Mouse (Mus musculus) midbrain, postnatal 0 days (tissue): Measurements from ENCODE around the gene Mettl24. TPM values are rescaled to one million over a fixed set of nuclear protein-coding genes. Genes with fewer than 3 reads are reported as not detected.

Experiments
- ATAC-seq: fragments of 200-750 bp; cut with Nextera tagmentation; 2 replicates; pipeline ENCODE4 v1.8.0; 2017; ENCODE audit warnings: moderate number of reproducible peaks, mild to moderate bottlenecking, moderate TSS enrichment, moderate library complexity; ENCODE audit not compliant: low FRiP score
- DNase-seq: peaks from one replicate; pipeline ENCODE4 v3.0.0-alpha.2; 2015; ENCODE audit warnings: low spot score
- H3K27ac ChIP-seq: fragments of 300-500 bp; sonication (generic); 2 replicates; pipeline ENCODE4 v1.5.1; 2014; ENCODE audit warnings: low read depth, mild to moderate bottlenecking, low read length, mixed read lengths
- H3K27me3 ChIP-seq: fragments of 300-500 bp; sonication (generic); 2 replicates; pipeline ENCODE4 v1.6.1; 2014; ENCODE audit warnings: low read length, control low read depth, mixed read lengths; ENCODE audit not compliant: insufficient read depth
- H3K36me3 ChIP-seq: fragments of 300-500 bp; sonication (generic); 2 replicates; pipeline ENCODE4 v1.6.1; 2014; ENCODE audit warnings: low read length, control low read depth, mixed read lengths; ENCODE audit not compliant: insufficient read depth
- H3K4me1 ChIP-seq: fragments of 300-500 bp; sonication (generic); 2 replicates; pipeline ENCODE4 v1.6.1; 2014; ENCODE audit warnings: mild to moderate bottlenecking, control low read depth, antibody characterized with exemption, low read length, mixed read lengths; ENCODE audit not compliant: insufficient read depth
- H3K4me2 ChIP-seq: fragments of 300-500 bp; sonication (generic); 2 replicates; pipeline ENCODE4 v1.6.1; 2014; ENCODE audit warnings: low read depth, mild to moderate bottlenecking, low read length, mixed read lengths; ENCODE audit not compliant: poor library complexity, severe bottlenecking
- H3K4me3 ChIP-seq: fragments of 300-500 bp; sonication (generic); 2 replicates; pipeline ENCODE4 v1.5.1; 2014; ENCODE audit warnings: low read depth, mild to moderate bottlenecking, low read length, moderate library complexity
- H3K9ac ChIP-seq: fragments of 300-500 bp; sonication (generic); replicated peaks from 2 replicates; pipeline ENCODE4 v1.6.1; 2014; ENCODE audit warnings: mild to moderate bottlenecking, low read length, moderate library complexity, mixed read lengths; ENCODE audit not compliant: poor library complexity, severe bottlenecking
- H3K9me3 ChIP-seq: fragments of 300-500 bp; sonication (generic); 2 replicates; pipeline ENCODE4 v1.6.1; 2016; ENCODE audit warnings: low read length, control low read depth
- CTCF ChIP-seq: IDR thresholded peaks from 2 replicates; pipeline ENCODE4 v1.5.1; 2016; ENCODE audit warnings: antibody characterized with exemption, mild to moderate bottlenecking
- WGBS: fragments of 180-500 bp; shearing (Covaris S2); extraction: QIAGEN DNeasy Blood & Tissue Kit; methylation state at CpG from one replicate; pipeline ENCODE4 v1.1.7; 2014; 5-methylcytosine and 5-hydroxymethylcytosine counted together
- polyA plus RNA-seq: library from polyadenylated mRNA; unstranded; fragments of >200 nt; fragmentation: Nextera tagmentation; extraction: Ambion mirVana; gene quantifications from 2 replicates; pipeline ENCODE4 v1.2.1, GENCODE M21; 2015
- total RNA-seq: library from RNA; depleted of rRNA; stranded (reverse); fragments of >200 nt; gene quantifications from 2 replicates; pipeline ENCODE4 v1.2.3, GENCODE M21; 2014; rRNA removed

Mettl24 gene
- total and polyA plus RNA-seq, 2 experiments from 2014 or later: 0.98 TPM; not detected in 1

DNA sequence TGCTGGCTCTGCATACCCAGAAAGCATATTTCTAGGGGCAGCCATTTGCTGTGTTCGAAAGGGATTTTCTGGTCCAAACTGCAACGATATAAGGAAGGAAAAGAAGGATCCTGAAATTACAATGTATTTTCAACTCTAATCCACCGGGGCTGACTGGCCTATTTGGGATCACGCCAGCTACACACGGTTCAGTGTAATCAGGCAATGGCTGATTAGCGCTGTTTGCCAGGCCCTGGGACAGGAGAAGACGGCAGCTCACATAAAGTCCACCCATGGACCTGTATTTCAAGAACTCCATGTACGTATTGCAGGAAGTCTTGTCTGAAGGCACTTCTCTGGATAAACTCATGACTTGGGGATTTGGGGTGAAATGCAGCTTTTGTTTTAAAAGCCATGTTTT lies 174.5 kb downstream of the Mettl24 start:
- Histone ChIP-seq H3K9me3 (no peaks in the 10 kb centered on the region), H3K4me3 (no peak overlapping the region), H3K4me2 (no peak overlapping the region), H3K4me1 (no peaks in the 10 kb centered on the region), H3K27ac (no peak overlapping the region), H3K9ac (no peak overlapping the region), H3K36me3 (no peaks in the 10 kb centered on the region), H3K27me3 (no peaks in the 10 kb centered on the region)
- peak; percentile 61 for DNase-seq
- 58% methylated on average over 8 of the region's 8 CpGs for WGBS
- no peak for TF ChIP-seq CTCF
- ATAC-seq: no peak

Other genes starting within 250 kb of the Mettl24 start
- not detected in 2 replicates for gene Slc22a16, start 112.9 kb upstream of the Mettl24 start, total RNA-seq
- not detected in 2 replicates for gene Slc22a16, start 112.9 kb upstream of the Mettl24 start, polyA plus RNA-seq
- gene Ddo, start 53.3 kb upstream of the Mettl24 start, total RNA-seq: 2.5 and 2.8 TPM in 2 replicates
- gene Ddo, start 53.3 kb upstream of the Mettl24 start, polyA plus RNA-seq: 1.9 and 2.1 TPM in 2 replicates
- 19.8 and 20.0 TPM in 2 replicates for gene Cdc40, start 200.0 kb downstream of the Mettl24 start, total RNA-seq
- 12.7 and 13.7 TPM in 2 replicates for gene Cdc40, start 200.0 kb downstream of the Mettl24 start, polyA plus RNA-seq
- 28.4 and 30.4 TPM in 2 replicates for gene Wasf1, start 200.2 kb downstream of the Mettl24 start, total RNA-seq
- 150 and 155 TPM in 2 replicates for gene Wasf1, start 200.2 kb downstream of the Mettl24 start, polyA plus RNA-seq